Comparison of ENCODE assay signal across 7 mouse cellular contexts in the genomic region with DNA sequence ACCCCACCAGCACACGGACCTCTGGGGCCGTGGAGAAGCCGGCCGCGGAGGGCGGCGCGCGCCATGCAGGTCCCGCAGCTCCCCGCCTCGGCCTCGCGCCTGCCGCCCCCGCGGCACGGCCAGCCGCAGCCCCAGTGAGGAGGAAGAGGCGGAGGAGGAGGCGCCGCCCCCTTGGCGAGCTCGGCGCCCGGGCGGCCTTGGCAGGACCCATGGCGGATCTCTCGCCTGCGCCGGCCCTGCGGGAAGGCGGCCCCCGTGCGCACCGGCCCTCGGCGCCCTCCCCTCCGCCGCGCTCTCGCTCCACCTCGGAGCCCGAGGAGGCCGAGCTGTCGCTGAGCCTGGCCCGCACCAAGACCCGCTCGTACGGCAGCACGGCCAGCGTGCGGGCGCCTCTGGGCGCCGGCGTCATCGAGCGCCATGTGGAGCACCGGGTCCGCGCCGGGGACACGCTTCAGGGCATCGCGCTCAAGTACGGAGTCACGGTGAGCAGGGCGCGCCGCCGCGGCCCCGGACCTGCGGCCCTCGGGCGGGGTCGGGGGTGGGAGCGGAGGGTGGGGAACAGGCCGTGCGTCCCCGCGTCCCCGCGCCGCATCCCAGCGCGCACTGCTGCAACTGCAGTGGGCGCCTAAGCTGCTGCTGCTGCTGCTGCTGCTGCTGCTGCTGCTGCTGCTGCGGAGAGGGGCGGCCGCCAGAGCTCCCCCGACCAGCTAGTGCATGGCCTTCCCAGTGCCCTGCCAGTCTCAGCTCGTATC. TPM values are rescaled to one million over a fixed set of nuclear protein-coding genes. Genes with fewer than 3 reads are reported as not detected.
DNase-seq lines count a peak whose midpoint lies in the region; ATAC-seq and TF ChIP-seq lines count a peak whose summit lies in the region.

A gene (plus strand): TSS at position 186 of the 752 bp plus-strand sequence.

- H3K27ac ChIP-seq in hindbrain, postnatal 0 days, result peak within 1 kb of the TSS; percentile 91

- peak; percentile 77 to 80 for DNase-seq in adrenal gland, adult 18-20 months (ENCODE audit: low spot score in 2 of 2)
- DNase-seq in gastrocnemius, postnatal 10 days, result peak; percentile 79
- DNase-seq in hindbrain, postnatal 0 days (ENCODE audit: low spot score), result peak; percentile 76
- peak; percentile 53 to 70 for DNase-seq in left cerebral cortex, adult 8-10 months (ENCODE audit: low spot score in 2 of 2)
- peak; percentile 61 to 64 for DNase-seq in right cerebral cortex, postnatal 36 days (ENCODE audit: low spot score in 2 of 2)

- no peak for TF ChIP-seq CTCF in hindbrain, postnatal 0 days (IDR thresholded peaks at IDR 0.05; ENCODE audit: low read depth)

- H3K4me3 ChIP-seq in hindbrain, postnatal 0 days (ENCODE audit: low read length), result peak within 1 kb of the TSS; percentile 63
- peak within 1 kb of the TSS; percentile 92 for H3K4me3 ChIP-seq in megakaryocyte, embryonic 14.5 days (replicated peaks)

- no peaks in the 10 kb centered on the region for H3K36me3 ChIP-seq in hindbrain, postnatal 0 days (ENCODE audit: insufficient read depth, low read length)
- H3K36me3 ChIP-seq in megakaryocyte, embryonic 14.5 days (replicated peaks; ENCODE audit: low read length), result no peaks in the 10 kb centered on the region

- H3K27me3 ChIP-seq in hindbrain, postnatal 0 days (ENCODE audit: insufficient read depth, low read length), result no peaks in the 10 kb centered on the region
- peaks cover 46% of the 10 kb centered on the region for H3K27me3 ChIP-seq in megakaryocyte, embryonic 14.5 days (replicated peaks)

- no peaks in the 10 kb centered on the region for H3K9me3 ChIP-seq in hindbrain, postnatal 0 days (ENCODE audit: low read length)
- H3K9me3 ChIP-seq in megakaryocyte, embryonic 14.5 days, result no peaks in the 10 kb centered on the region

- under 1% methylated on average over 91 of the region's 94 CpGs for WGBS in hindbrain, postnatal 0 days

- peak; percentile 79 for ATAC-seq in common myeloid progenitor, adult 5-6 weeks (replicated peaks; ENCODE audit: low read depth, poor library complexity, severe bottlenecking)
- peak; percentile 87 for ATAC-seq in hindbrain, postnatal 0 days

- peak within 1 kb of the TSS; percentile 81 for H3K4me2 ChIP-seq in hindbrain, postnatal 0 days (ENCODE audit: low read depth, low read length)

- 0 out of 2 replicates have a peak, but pooled peaks cover 2% of the 10 kb centered on the region for H3K4me1 ChIP-seq in hindbrain, postnatal 0 days (ENCODE audit: insufficient read depth, low read length)
- peaks cover 16% of the 10 kb centered on the region for H3K4me1 ChIP-seq in megakaryocyte, embryonic 14.5 days

- H3K9ac ChIP-seq in hindbrain, postnatal 0 days (replicated peaks; ENCODE audit: low read length), result peak within 1 kb of the TSS; percentile 95

RNA-seq across cellular contexts. Expression of the gene that starts here (rescaled TPM):
- total RNA-seq in adrenal gland, adult 18-20 months (2021), result 10 to 100 TPM; 11.5 to 12.9 TPM
- total RNA-seq in common myeloid progenitor, adult 5-6 weeks (2017), result 2.4 and 3.1 TPM in 2 replicates
- 10 to 100 TPM in 1 of 2 experiments, 1 to 10 TPM in 1; 9.9 to 10.7 TPM for total RNA-seq in gastrocnemius, postnatal 10 days (2021)
- 33.9 and 39.7 TPM in 2 replicates for total RNA-seq in hindbrain, postnatal 0 days (2014; rRNA removed)
- polyA plus RNA-seq in hindbrain, postnatal 0 days (2015; fragmentation: Nextera tagmentation; extraction: Ambion mirVana), result 37.3 and 42.1 TPM in 2 replicates
- 10 to 100 TPM; 50.8 to 57.7 (median 55.5) TPM for total RNA-seq in left cerebral cortex, adult 8-10 months (2022)
- 11.9 and 13.2 TPM in 2 replicates for polyA plus RNA-seq in megakaryocyte, embryonic 14.5 days (2012; ENCODE audit: insufficient read depth, low replicate concordance)

Comparison
In these comparisons a context has a peak if more than half of its experiments do, and no peak if none do; other contexts are left out.
1. Peak in every context shown above with its lines: DNase-seq, ATAC-seq, H3K4me3 ChIP-seq and H3K27ac ChIP-seq.